Mouse (Mus musculus): ENCODE measurements around the gene Slc35g3.

The Slc35g3 gene

DNA sequence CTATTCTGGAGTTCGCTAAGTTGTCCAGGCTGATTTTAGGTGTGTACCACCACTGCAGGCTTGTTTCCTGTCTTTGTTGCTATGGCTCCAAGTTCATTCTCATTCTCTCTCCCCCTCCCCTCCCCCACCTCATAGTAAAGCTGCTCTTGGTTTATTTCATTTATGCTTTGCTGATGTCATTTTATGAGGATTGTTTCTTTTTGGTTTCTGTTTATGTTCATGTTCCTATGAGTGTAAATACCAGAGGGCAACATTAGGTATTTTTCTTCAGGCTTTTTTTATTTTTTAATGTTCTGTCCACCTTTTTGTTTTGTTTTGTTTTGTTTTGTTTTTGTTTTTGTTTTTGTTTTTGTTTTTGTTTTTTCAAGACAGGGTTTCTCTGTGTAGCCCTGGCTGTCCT, at the start of gene Slc35g3:
Slc35g3 (minus strand) TSS at position 101 of the 400 bp plus-strand sequence.
- ATAC-seq (ENCODE audit: insufficient number of reproducible peaks, low FRiP score, low TSS enrichment), result no peak

- no peak for ATAC-seq (ENCODE audit: insufficient number of reproducible peaks, low FRiP score, low TSS enrichment)
Measured at GRCm38 (mm10) chr11:69810280-69810679, 48.5 kb upstream of the Slc35g3 start.

DNA sequence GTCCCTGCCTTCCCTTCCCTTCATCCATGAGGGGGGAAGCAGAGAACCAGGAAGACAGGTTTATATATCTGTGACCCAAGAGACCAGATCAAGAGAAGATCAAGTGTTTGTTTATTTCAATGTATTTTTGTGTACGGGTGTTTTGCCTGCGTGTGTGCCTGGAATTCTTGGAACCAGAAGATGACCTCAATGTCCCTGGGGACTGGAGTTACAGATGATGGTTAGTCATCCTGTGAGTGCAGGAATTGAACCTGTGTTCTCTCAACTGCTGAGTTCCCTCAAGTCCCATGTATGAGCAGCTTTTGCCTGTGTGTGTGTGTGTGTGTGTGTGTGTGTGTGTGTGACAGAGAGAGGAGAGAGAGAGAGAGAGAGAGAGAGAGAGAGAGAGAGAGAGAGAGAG, 45.9 kb upstream of the Slc35g3 start:
- ATAC-seq (ENCODE audit: insufficient number of reproducible peaks, low FRiP score, low TSS enrichment), result no peak

- no peak for ATAC-seq (ENCODE audit: insufficient number of reproducible peaks, low FRiP score, low TSS enrichment)
Measured at GRCm38 (mm10) chr11:69806378-69806777, 44.6 kb upstream of the Slc35g3 start.

- ATAC-seq (ENCODE audit: insufficient number of reproducible peaks, low FRiP score, low TSS enrichment), result no peak
Measured at GRCm38 (mm10) chr11:69804972-69805909, 43.5 kb upstream of the Slc35g3 start, which contains the start of gene Tmem102. Gene Tmem102, minus strand, starts transcription at chr11:69805624.

DNA sequence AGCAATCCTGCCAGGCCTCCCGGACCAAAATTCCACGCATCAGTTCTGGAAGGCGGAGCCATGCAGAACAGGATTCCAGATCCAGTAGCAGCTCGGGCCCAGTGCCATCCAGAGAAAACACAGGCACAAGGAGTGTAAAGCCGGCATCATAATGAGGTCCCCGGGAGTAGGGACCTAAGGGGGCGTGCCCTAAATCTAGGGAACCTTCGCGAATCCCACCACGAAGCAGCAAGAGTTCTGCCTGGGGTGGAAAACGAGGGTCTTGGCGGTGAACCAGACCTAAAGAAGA, 42.8 kb upstream of the Slc35g3 start:
- no peak for ATAC-seq (ENCODE audit: insufficient number of reproducible peaks, low FRiP score, low TSS enrichment)

- 0 out of 2 replicates have a peak, but pooled peaks have one; percentile 31 for ATAC-seq (ENCODE audit: insufficient number of reproducible peaks, low FRiP score, low TSS enrichment)
Measured at GRCm38 (mm10) chr11:69803786-69804651, 42.3 kb upstream of the Slc35g3 start.

DNA sequence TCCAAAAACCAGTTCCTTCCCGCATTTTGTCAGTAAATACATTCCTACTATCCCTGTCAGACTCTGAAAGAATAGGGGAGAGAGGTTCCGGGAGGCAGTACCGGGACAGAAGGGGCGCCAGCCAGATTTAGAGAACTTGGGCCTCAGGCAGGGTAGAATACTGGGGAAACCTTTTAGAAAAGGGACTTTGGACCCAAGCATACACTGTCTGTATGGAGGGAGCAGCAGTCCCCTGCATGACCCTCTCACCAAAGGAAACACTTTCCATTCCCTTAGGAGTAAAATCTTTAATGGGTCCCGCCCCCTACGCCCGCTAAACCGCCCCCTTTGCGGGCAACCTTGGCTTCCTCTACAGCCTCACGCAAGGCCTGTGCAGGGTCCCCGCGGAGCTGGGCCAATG, 41.6 kb upstream of the Slc35g3 start:
- no peak for ATAC-seq (ENCODE audit: insufficient number of reproducible peaks, low FRiP score, low TSS enrichment)

DNA sequence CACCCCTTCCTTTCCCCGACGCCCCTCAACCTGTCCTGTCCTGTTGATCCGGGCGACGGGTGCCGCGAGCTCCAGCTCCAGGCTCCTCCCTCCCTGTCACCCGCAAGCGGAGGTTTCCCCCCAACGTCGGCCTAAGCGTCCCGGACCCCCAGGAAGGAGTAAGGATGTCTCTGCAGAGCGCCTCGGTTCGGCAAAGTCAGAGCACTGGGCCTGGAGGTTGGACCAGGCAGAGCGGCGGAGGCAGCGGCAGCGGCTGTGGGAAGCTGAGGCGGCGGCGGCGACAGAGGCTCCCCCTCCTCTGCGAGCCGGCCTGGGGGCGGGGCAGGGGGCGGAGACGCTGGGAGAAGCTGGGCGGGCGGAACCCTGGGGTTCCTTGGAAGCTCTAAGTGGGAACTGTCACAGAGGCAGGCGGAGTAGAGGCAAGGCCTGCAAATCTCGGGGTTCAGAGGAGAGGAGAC, 40.9 kb upstream of the Slc35g3 start:
- ATAC-seq (ENCODE audit: insufficient number of reproducible peaks, low FRiP score, low TSS enrichment), result no peak

DNA sequence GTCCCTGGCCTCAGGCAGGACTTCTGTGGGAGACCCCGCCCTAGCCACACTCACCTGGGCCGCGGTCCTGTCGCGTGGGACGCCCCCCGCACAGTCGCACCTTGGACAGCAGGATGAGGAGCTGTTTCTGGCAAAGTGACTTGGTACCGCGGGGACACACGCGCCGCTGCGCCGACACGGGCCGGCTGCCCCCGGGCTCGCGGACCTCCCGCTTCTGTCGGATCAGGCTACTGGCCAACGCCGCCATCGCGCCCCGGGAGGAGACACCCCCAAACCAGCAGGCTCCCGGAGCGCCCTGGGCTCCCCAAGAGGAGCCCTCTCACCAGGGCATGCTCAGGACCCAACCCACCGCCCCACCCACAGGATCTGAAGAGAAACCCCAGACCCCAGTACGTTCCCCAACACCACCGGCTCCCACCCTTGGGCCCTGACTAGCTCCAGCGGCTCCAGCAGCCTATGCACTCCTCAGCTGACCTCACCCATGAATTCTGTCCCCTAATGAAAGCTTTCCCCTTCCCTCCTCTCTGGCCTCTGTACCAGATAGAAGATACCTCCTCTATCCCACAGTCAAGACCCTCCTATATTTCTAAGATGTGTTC, 39.7 kb upstream of the Slc35g3 start, which contains the start of gene Fgf11:
Fgf11 (minus strand) TSS at position 479 of the 599 bp plus-strand sequence.
- ATAC-seq (ENCODE audit: insufficient number of reproducible peaks, low FRiP score, low TSS enrichment), result no peak

GRCm38 (mm10) chr11:69800392-69801197, 38.8 kb upstream of the Slc35g3 start:
- no peak for ATAC-seq (ENCODE audit: insufficient number of reproducible peaks, low FRiP score, low TSS enrichment)

GRCm38 (mm10) chr11:69800138-69800391, 38.3 kb upstream of the Slc35g3 start:
- no peak for ATAC-seq (ENCODE audit: insufficient number of reproducible peaks, low FRiP score, low TSS enrichment)

GRCm38 (mm10) chr11:69799394-69800137, 37.8 kb upstream of the Slc35g3 start:
- ATAC-seq (ENCODE audit: insufficient number of reproducible peaks, low FRiP score, low TSS enrichment), result no peak

DNA sequence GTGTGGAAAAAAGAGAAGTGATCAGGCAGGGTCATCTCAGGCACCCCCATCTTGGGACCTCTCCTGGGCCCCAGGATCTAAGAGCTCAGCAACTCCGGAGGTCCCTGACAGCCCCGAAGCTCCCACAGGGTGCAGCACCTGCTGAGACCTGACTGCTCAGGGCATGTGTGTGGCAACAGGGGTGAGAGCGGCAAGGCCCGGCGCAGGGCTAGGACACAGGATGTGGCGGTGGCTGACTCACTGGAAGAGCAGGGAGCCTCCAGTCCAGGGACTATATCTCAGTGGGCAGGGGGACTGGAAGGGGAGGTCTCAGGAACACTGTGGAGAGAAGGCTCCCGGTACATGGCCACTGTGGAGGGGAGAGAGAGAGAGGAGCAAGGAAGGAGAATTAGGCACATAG, 36.2 kb upstream of the Slc35g3 start:
- ATAC-seq (ENCODE audit: insufficient number of reproducible peaks, low FRiP score, low TSS enrichment), result no peak

- ATAC-seq (ENCODE audit: insufficient number of reproducible peaks, low FRiP score, low TSS enrichment), result no peak
Measured at GRCm38 (mm10) chr11:69795983-69796435, 34.2 kb upstream of the Slc35g3 start.

DNA sequence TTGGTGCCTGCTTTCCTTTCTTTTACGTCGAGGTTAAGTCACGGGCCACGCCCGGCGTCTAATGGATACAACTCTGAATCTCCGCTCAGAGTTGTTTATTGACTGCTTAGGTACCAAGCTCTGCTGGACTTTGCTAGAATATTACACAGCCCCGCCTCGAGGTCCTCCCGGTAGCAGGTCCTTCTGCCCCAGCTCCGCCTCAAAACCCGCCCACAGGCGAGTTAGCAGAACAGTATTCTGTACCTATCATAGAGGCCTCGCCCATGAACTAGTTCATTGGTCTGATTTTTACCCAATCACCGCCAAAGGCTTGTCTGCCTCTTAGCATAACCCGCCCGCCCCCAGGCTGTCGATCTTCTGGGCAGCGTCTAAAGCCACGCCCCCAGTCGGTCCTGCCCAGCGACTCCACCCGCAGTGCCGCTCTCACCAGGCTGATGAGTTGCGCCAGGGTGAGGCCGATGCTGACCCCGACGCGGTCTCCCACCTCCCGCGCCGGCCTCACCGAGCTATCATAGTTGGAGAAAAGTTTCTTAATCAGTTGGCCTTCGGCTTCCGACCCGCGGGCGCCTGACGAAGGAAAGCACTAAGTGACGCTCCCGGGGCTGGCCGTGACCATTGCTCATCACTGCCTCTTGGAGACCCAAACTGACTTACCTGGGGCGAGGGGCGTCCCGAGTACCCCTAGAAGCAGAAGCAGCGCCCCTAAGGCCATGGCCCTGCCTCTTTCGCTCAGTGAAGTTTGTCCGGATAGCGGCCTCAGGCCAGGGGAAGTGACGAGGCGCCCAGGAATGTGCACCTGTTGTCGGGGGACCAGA, 33.6 kb upstream of the Slc35g3 start, which contains the start of gene Chrnb1:
Chrnb1 (minus strand) TSS at position 776 of the 815 bp plus-strand sequence.
- ATAC-seq (ENCODE audit: insufficient number of reproducible peaks, low FRiP score, low TSS enrichment), result peak; percentile 95

GRCm38 (mm10) chr11:69793429-69793828, 31.7 kb upstream of the Slc35g3 start:
- ATAC-seq (ENCODE audit: insufficient number of reproducible peaks, low FRiP score, low TSS enrichment), result no peak

GRCm38 (mm10) chr11:69791420-69791819, 29.7 kb upstream of the Slc35g3 start:
- no peak for ATAC-seq (ENCODE audit: insufficient number of reproducible peaks, low FRiP score, low TSS enrichment)

All from cerebellum, adult (tissue).